Mouse (Mus musculus): ENCODE results near the gene Col4a3.

DNA sequence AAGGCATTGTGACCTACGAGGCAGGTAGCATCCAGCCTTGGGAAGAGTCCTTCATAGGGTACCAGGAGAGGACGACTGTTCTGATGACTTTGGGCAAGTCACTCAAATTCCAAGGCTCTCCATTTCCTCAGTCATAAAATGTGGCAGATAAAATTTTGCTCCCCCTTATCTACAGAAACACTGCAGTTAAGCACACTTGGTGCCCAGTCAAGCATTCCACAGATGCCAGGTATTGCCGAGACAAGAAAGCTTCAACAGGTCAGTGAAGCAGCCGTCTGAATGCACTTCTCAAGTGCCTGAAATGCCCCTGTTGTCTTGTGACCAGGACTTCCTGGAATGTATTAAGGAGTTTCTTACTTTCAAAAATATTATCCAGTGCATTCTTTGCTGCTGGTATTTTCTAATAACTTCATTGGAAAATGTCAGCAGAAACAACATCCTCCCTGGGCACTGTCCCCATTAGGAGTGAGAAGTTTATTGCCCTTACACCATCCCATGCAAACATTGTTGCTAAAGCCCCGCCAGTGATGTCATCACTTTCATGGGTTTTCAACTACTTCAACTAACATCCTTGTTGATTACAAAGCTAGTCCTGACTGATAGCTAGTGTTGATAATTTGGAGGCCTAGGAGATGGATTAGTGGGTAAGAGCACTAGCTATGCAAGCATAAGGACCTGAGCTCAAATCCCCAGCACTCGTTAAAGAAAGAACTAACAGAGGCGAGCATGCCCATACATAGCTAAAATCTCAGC, 16.7 kb downstream of the Col4a3 start:
- TF ChIP-seq GATA1 (IDR thresholded peaks at IDR 0.05; ENCODE audit: borderline replicate concordance, low read length): no peak
- no peak for TF ChIP-seq FLI1 (IDR thresholded peaks at IDR 0.05; ENCODE audit: low read length)

Measured in megakaryocyte, embryonic 14.5 days (primary cell).